Mouse (Mus musculus): ENCODE measurements around the gene Zfhx2.
"Not testable (repeated sequence)": the region's sequence is repeated elsewhere in the genome, so short reads cannot be mapped to it uniquely, and the experiment has no call there.

Zfhx2 gene

GRCm38 (mm10) chr14:55047971-55048531 is 44.1 kb downstream of the Zfhx2 start:
- DNase-seq (ENCODE audit: extremely low spot score, low spot score) = no peak

GRCm38 (mm10) chr14:55043694-55044093 is 48.4 kb downstream of the Zfhx2 start:
- DNase-seq (ENCODE audit: extremely low spot score, low spot score) = not testable (repeated sequence)

GRCm38 (mm10) chr14:55032695-55033225 is 59.4 kb downstream of the Zfhx2 start:
- no peak for DNase-seq (ENCODE audit: extremely low spot score, low spot score)

- DNase-seq (ENCODE audit: extremely low spot score, low spot score) = peak; percentile 32
Measured at GRCm38 (mm10) chr14:55029034-55029698, 63.0 kb downstream of the Zfhx2 start.

GRCm38 (mm10) chr14:55028333-55028835 is 63.7 kb downstream of the Zfhx2 start:
- peak; percentile 35 for DNase-seq (ENCODE audit: extremely low spot score, low spot score)

GRCm38 (mm10) chr14:55027653-55028052 is 64.5 kb downstream of the Zfhx2 start:
- DNase-seq (ENCODE audit: extremely low spot score, low spot score) = peak; percentile 15

GRCm38 (mm10) chr14:55027251-55027650 is 64.9 kb downstream of the Zfhx2 start:
- peak; percentile 33 for DNase-seq (ENCODE audit: extremely low spot score, low spot score)

GRCm38 (mm10) chr14:55025527-55025926 is 66.6 kb downstream of the Zfhx2 start:
- DNase-seq (ENCODE audit: extremely low spot score, low spot score) = no peak

GRCm38 (mm10) chr14:55024236-55024635 is 67.9 kb downstream of the Zfhx2 start:
- peak; percentile 52 for DNase-seq (ENCODE audit: extremely low spot score, low spot score)

- DNase-seq (ENCODE audit: extremely low spot score, low spot score) = no peak
Measured at GRCm38 (mm10) chr14:55023011-55023410, 69.1 kb downstream of the Zfhx2 start.

- no peak for DNase-seq (ENCODE audit: extremely low spot score, low spot score)
Measured at GRCm38 (mm10) chr14:55020394-55020793, 71.7 kb downstream of the Zfhx2 start.

GRCm38 (mm10) chr14:55016876-55017275 is 75.2 kb downstream of the Zfhx2 start:
- no peak for DNase-seq (ENCODE audit: extremely low spot score, low spot score)

GRCm38 (mm10) chr14:55015767-55016111 is 76.4 kb downstream of the Zfhx2 start:
- DNase-seq (ENCODE audit: extremely low spot score, low spot score) = no peak

GRCm38 (mm10) chr14:55014991-55015766 is 76.9 kb downstream of the Zfhx2 start, which contains the start of gene Ngdn:
Ngdn (plus strand) TSS chr14:55015454.
- DNase-seq (ENCODE audit: extremely low spot score, low spot score) = peak; percentile 99

GRCm38 (mm10) chr14:55014591-55014990 is 77.5 kb downstream of the Zfhx2 start:
- no peak for DNase-seq (ENCODE audit: extremely low spot score, low spot score)

- peak; percentile 30 for DNase-seq (ENCODE audit: extremely low spot score, low spot score)
Measured at GRCm38 (mm10) chr14:55011116-55011515, 81.0 kb downstream of the Zfhx2 start.

All from neural tube, embryonic 10.5 days (tissue).